Mouse (Mus musculus) embryonic facial prominence, embryonic 12.5 days (tissue): ENCODE measurements around the gene Ngrn. TPM values are rescaled to one million over a fixed set of nuclear protein-coding genes. Genes with fewer than 3 reads are reported as not detected.

Source experiments
- polyA plus RNA-seq: library from polyadenylated mRNA; unstranded; fragments of >200 nt; fragmentation: Nextera tagmentation; extraction: Ambion mirVana; gene quantifications from 2 replicates; pipeline ENCODE4 v1.2.1, GENCODE M21; 2016

Ngrn gene
- polyA plus RNA-seq, 1 experiment from 2014 or later = 56.2 TPM

Other genes starting within 250 kb of the Ngrn start
- 21.6 and 22.2 TPM in 2 replicates for gene Zfp710, start 236.4 kb upstream of the Ngrn start, polyA plus RNA-seq
- gene Idh2, start 145.8 kb upstream of the Ngrn start, polyA plus RNA-seq = 495 and 498 TPM in 2 replicates
- gene Sema4b, start 74.4 kb upstream of the Ngrn start, polyA plus RNA-seq = 14.6 and 14.9 TPM in 2 replicates
- gene Cib1, start 28.4 kb upstream of the Ngrn start, polyA plus RNA-seq = 54.2 and 56.0 TPM in 2 replicates
- gene Gdpgp1, start 28.4 kb upstream of the Ngrn start, polyA plus RNA-seq = 3.7 and 4.0 TPM in 2 replicates
- 0.59 and 1.2 TPM in 2 replicates for gene Ttll13, start 14.8 kb upstream of the Ngrn start, polyA plus RNA-seq
- gene Vps33b, start 8.4 kb downstream of the Ngrn start, polyA plus RNA-seq = 14.5 and 14.9 TPM in 2 replicates
- 133 and 136 TPM in 2 replicates for gene Prc1, start 33.2 kb downstream of the Ngrn start, polyA plus RNA-seq
- 14.3 and 15.9 TPM in 2 replicates for gene Rccd1, start 63.2 kb downstream of the Ngrn start, polyA plus RNA-seq
- 60.3 and 61.0 TPM in 2 replicates for gene Unc45a, start 79.8 kb downstream of the Ngrn start, polyA plus RNA-seq
- gene Hddc3, start 81.9 kb downstream of the Ngrn start, polyA plus RNA-seq = 23.2 and 27.4 TPM in 2 replicates
- gene Man2a2, start 110.2 kb downstream of the Ngrn start, polyA plus RNA-seq = 31.0 and 31.6 TPM in 2 replicates
- 11.0 and 12.2 TPM in 2 replicates for gene Fes, start 126.7 kb downstream of the Ngrn start, polyA plus RNA-seq
- gene Furin, start 144.2 kb downstream of the Ngrn start, polyA plus RNA-seq = 9.7 and 10.7 TPM in 2 replicates